Mouse (Mus musculus) thymus, postnatal 14 days (tissue): ENCODE measurements around the gene Ace2.

Experiments
- DNase-seq: peaks from one replicate; pipeline ENCODE4 v3.0.0; 2021

Gene Ace2

GRCm38 (mm10) chrX:164139032-164139431 is at the start of gene Ace2:
Gene Ace2 (plus strand): TSS chrX:164139332.
- DNase-seq: no peak

- no peak for DNase-seq
Measured at GRCm38 (mm10) chrX:164089916-164090315, 49.2 kb upstream of the Ace2 start.

GRCm38 (mm10) chrX:164092300-164093169 is 46.6 kb upstream of the Ace2 start:
- no peak for DNase-seq

GRCm38 (mm10) chrX:164093435-164093834 is 45.7 kb upstream of the Ace2 start:
- no peak for DNase-seq

GRCm38 (mm10) chrX:164095838-164096237 is 43.3 kb upstream of the Ace2 start:
- DNase-seq: no peak

- no peak for DNase-seq
Measured at GRCm38 (mm10) chrX:164101483-164101882, 37.6 kb upstream of the Ace2 start.

- DNase-seq: no peak
Measured at GRCm38 (mm10) chrX:164102198-164102597, 36.9 kb upstream of the Ace2 start.

GRCm38 (mm10) chrX:164102656-164103055 is 36.5 kb upstream of the Ace2 start:
- DNase-seq: peak; percentile 10

- DNase-seq: no peak
Measured at GRCm38 (mm10) chrX:164111146-164111545, 28.0 kb upstream of the Ace2 start.

GRCm38 (mm10) chrX:164113744-164114143 is 25.4 kb upstream of the Ace2 start:
- no peak for DNase-seq

- no peak for DNase-seq
Measured at GRCm38 (mm10) chrX:164123942-164124341, 15.2 kb upstream of the Ace2 start.

GRCm38 (mm10) chrX:164133531-164133930 is 5.6 kb upstream of the Ace2 start:
- no peak for DNase-seq

GRCm38 (mm10) chrX:164135304-164135818 is 3.8 kb upstream of the Ace2 start:
- no peak for DNase-seq

- no peak for DNase-seq
Measured at GRCm38 (mm10) chrX:164145463-164146250, 6.5 kb downstream of the Ace2 start.

- no peak for DNase-seq
Measured at GRCm38 (mm10) chrX:164152703-164153102, 13.6 kb downstream of the Ace2 start.

- DNase-seq: no peak
Measured at GRCm38 (mm10) chrX:164153606-164154005, 14.5 kb downstream of the Ace2 start.

GRCm38 (mm10) chrX:164154594-164154993 is 15.5 kb downstream of the Ace2 start:
- no peak for DNase-seq

GRCm38 (mm10) chrX:164164681-164165080 is 25.5 kb downstream of the Ace2 start:
- no peak for DNase-seq

GRCm38 (mm10) chrX:164171034-164171433 is 31.9 kb downstream of the Ace2 start:
- no peak for DNase-seq

GRCm38 (mm10) chrX:164173880-164174279 is 34.7 kb downstream of the Ace2 start:
- DNase-seq: no peak

GRCm38 (mm10) chrX:164175311-164175710 is 36.2 kb downstream of the Ace2 start:
- no peak for DNase-seq

GRCm38 (mm10) chrX:164175780-164176179 is 36.6 kb downstream of the Ace2 start:
- DNase-seq: no peak

- no peak for DNase-seq
Measured at GRCm38 (mm10) chrX:164178856-164179255, 39.7 kb downstream of the Ace2 start.

GRCm38 (mm10) chrX:164179746-164180145 is 40.6 kb downstream of the Ace2 start:
- peak; percentile 53 for DNase-seq
